Mouse (Mus musculus): ENCODE measurements around the gene Gipc3. TPM values are rescaled to one million over a fixed set of nuclear protein-coding genes. Genes with fewer than 3 reads are reported as not detected.

The Gipc3 gene
- polyA plus RNA-seq, 1 experiment from 2014 or later: not detected

- peak within 1 kb of the TSS; percentile 82 for H3K4me2 ChIP-seq (ENCODE audit: low read depth, severe bottlenecking)
- 0 out of 2 replicates have a peak, but pooled peaks cover 5% of the 10 kb centered on the region for H3K36me3 ChIP-seq (ENCODE audit: control insufficient read depth, insufficient read depth, low read length)
- ATAC-seq (ENCODE audit: insufficient number of reproducible peaks, low FRiP score, low TSS enrichment, low read depth) (peak; percentile 62), DNase-seq (ENCODE audit: low spot score) (no peak)
- H3K4me3 ChIP-seq (ENCODE audit: low read depth, low read length): peak within 1 kb of the TSS; percentile 65
- H3K27ac ChIP-seq (replicated peaks; ENCODE audit: low read depth, low read length): peak within 1 kb of the TSS; percentile 37; the same call in 1 of the 2 replicates
- peak within 1 kb of the TSS; percentile 75 for H3K9ac ChIP-seq (ENCODE audit: low read length)
- no peaks in the 10 kb centered on the region for H3K9me3 ChIP-seq (ENCODE audit: control insufficient read depth, low read length)
- WGBS: 1% methylated on average over 36 of the region's 59 CpGs
- H3K27me3 ChIP-seq (ENCODE audit: control insufficient read depth, insufficient read depth, low read length): no peaks in the 10 kb centered on the region
- H3K4me1 ChIP-seq (ENCODE audit: control insufficient read depth, insufficient read depth, low read length): peaks cover 13% of the 10 kb centered on the region
Observed at GRCm38 (mm10) chr10:81377793-81378552, 34.9 kb upstream of the Gipc3 start, which contains the start of gene Fzr1. TSS of gene Fzr1 (minus strand) at chr10:81378516.

- H3K27ac ChIP-seq (replicated peaks; ENCODE audit: low read depth, low read length): peak overlapping the region; percentile 30; the same call in 1 of the 2 replicates
- ATAC-seq (ENCODE audit: insufficient number of reproducible peaks, low FRiP score, low TSS enrichment, low read depth): no peak
- 80% methylated on average over 2 of the region's 2 CpGs for WGBS
Observed at GRCm38 (mm10) chr10:81377362-81377664, 34.2 kb upstream of the Gipc3 start.

GRCm38 (mm10) chr10:81376561-81377361, 33.7 kb upstream of the Gipc3 start:
- Histone ChIP-seq H3K4me3 (ENCODE audit: low read depth, low read length) (peak overlapping the region; percentile 65), H3K4me1 (ENCODE audit: control insufficient read depth, insufficient read depth, low read length) (peaks cover 13% of the 10 kb centered on the region), H3K27me3 (ENCODE audit: control insufficient read depth, insufficient read depth, low read length) (no peaks in the 10 kb centered on the region), H3K9ac (ENCODE audit: low read length) (peak overlapping the region; percentile 75), H3K36me3 (ENCODE audit: control insufficient read depth, insufficient read depth, low read length) (0 out of 2 replicates have a peak, but pooled peaks cover 5% of the 10 kb centered on the region), H3K27ac (replicated peaks; ENCODE audit: low read depth, low read length) (0 out of 2 replicates have a peak overlapping the region, but pooled peaks have one; percentile 30), H3K9me3 (ENCODE audit: control insufficient read depth, low read length) (no peaks in the 10 kb centered on the region), H3K4me2 (ENCODE audit: low read depth, severe bottlenecking) (peak overlapping the region; percentile 82)
- ATAC-seq (ENCODE audit: insufficient number of reproducible peaks, low FRiP score, low TSS enrichment, low read depth) (no peak), DNase-seq (ENCODE audit: low spot score) (no peak)
- 36% methylated on average over 6 of the region's 6 CpGs for whole genome bisulfite sequencing

More at GRCm38 (mm10) chr10:81377362-81377664, 34.2 kb upstream of the Gipc3 start:
- DNase-seq (ENCODE audit: low spot score): no peak
- Histone ChIP-seq H3K4me3 (ENCODE audit: low read depth, low read length) (peak overlapping the region; percentile 65), H3K36me3 (ENCODE audit: control insufficient read depth, insufficient read depth, low read length) (0 out of 2 replicates have a peak, but pooled peaks cover 5% of the 10 kb centered on the region), H3K4me1 (ENCODE audit: control insufficient read depth, insufficient read depth, low read length) (peaks cover 13% of the 10 kb centered on the region), H3K4me2 (ENCODE audit: low read depth, severe bottlenecking) (peak overlapping the region; percentile 82), H3K27me3 (ENCODE audit: control insufficient read depth, insufficient read depth, low read length) (no peaks in the 10 kb centered on the region), H3K9me3 (ENCODE audit: control insufficient read depth, low read length) (no peaks in the 10 kb centered on the region), H3K9ac (ENCODE audit: low read length) (peak overlapping the region; percentile 75)

- Histone ChIP-seq H3K4me3 (ENCODE audit: low read depth, low read length) (no peak overlapping the region), H3K4me1 (ENCODE audit: control insufficient read depth, insufficient read depth, low read length) (peaks cover 13% of the 10 kb centered on the region), H3K9ac (ENCODE audit: low read length) (no peak overlapping the region), H3K27ac (replicated peaks; ENCODE audit: low read depth, low read length) (no peak overlapping the region), H3K36me3 (ENCODE audit: control insufficient read depth, insufficient read depth, low read length) (peaks cover 13% of the 10 kb centered on the region; the same call in 1 of the 2 replicates), H3K27me3 (ENCODE audit: control insufficient read depth, insufficient read depth, low read length) (no peaks in the 10 kb centered on the region), H3K4me2 (ENCODE audit: low read depth, severe bottlenecking) (0 out of 2 replicates have a peak overlapping the region, but pooled peaks have one; percentile 2), H3K9me3 (ENCODE audit: control insufficient read depth, low read length) (no peaks in the 10 kb centered on the region)
- DNase-seq (ENCODE audit: low spot score) (no peak), ATAC-seq (ENCODE audit: insufficient number of reproducible peaks, low FRiP score, low TSS enrichment, low read depth) (no peak)
- WGBS: 95% methylated on average over 10 of the region's 10 CpGs
Observed at GRCm38 (mm10) chr10:81375322-81375721, 32.3 kb upstream of the Gipc3 start.

GRCm38 (mm10) chr10:81367207-81367495, 24.1 kb upstream of the Gipc3 start:
- peaks cover 27% of the 10 kb centered on the region for H3K27me3 ChIP-seq (ENCODE audit: control insufficient read depth, insufficient read depth, low read length)
- peaks cover 17% of the 10 kb centered on the region for H3K4me1 ChIP-seq (ENCODE audit: control insufficient read depth, insufficient read depth, low read length)
- no peak overlapping the region for H3K4me2 ChIP-seq (ENCODE audit: low read depth, severe bottlenecking)
- no peaks in the 10 kb centered on the region for H3K9me3 ChIP-seq (ENCODE audit: control insufficient read depth, low read length)
- no peak overlapping the region for H3K4me3 ChIP-seq (ENCODE audit: low read depth, low read length)
- DNase-seq (ENCODE audit: low spot score) (no peak), ATAC-seq (ENCODE audit: insufficient number of reproducible peaks, low FRiP score, low TSS enrichment, low read depth) (no peak)
- H3K9ac ChIP-seq (ENCODE audit: low read length): no peak overlapping the region
- peaks cover 37% of the 10 kb centered on the region for H3K36me3 ChIP-seq (ENCODE audit: control insufficient read depth, insufficient read depth, low read length)
- H3K27ac ChIP-seq (replicated peaks; ENCODE audit: low read depth, low read length): no peak overlapping the region
- 88% methylated on average over 6 of the region's 6 CpGs for WGBS

- H3K36me3 ChIP-seq (ENCODE audit: control insufficient read depth, insufficient read depth, low read length): peaks cover 37% of the 10 kb centered on the region
- peaks cover 27% of the 10 kb centered on the region for H3K27me3 ChIP-seq (ENCODE audit: control insufficient read depth, insufficient read depth, low read length)
- no peak overlapping the region for H3K4me2 ChIP-seq (ENCODE audit: low read depth, severe bottlenecking)
- no peak overlapping the region for H3K9ac ChIP-seq (ENCODE audit: low read length)
- ATAC-seq (ENCODE audit: insufficient number of reproducible peaks, low FRiP score, low TSS enrichment, low read depth): no peak
- no peak overlapping the region for H3K27ac ChIP-seq (replicated peaks; ENCODE audit: low read depth, low read length)
- 82% methylated on average over 6 of the region's 6 CpGs for WGBS
- DNase-seq (ENCODE audit: low spot score): no peak
- H3K4me3 ChIP-seq (ENCODE audit: low read depth, low read length): no peak overlapping the region
- H3K4me1 ChIP-seq (ENCODE audit: control insufficient read depth, insufficient read depth, low read length): peaks cover 17% of the 10 kb centered on the region
- H3K9me3 ChIP-seq (ENCODE audit: control insufficient read depth, low read length): no peaks in the 10 kb centered on the region
Observed at GRCm38 (mm10) chr10:81366477-81367206, 23.6 kb upstream of the Gipc3 start.

GRCm38 (mm10) chr10:81365672-81366476, 22.8 kb upstream of the Gipc3 start, which contains the start of gene 4930404N11Rik:
TSS of gene 4930404N11Rik (minus strand) at chr10:81365816.
- H3K4me1 ChIP-seq (ENCODE audit: control insufficient read depth, insufficient read depth, low read length): peaks cover 17% of the 10 kb centered on the region

More at GRCm38 (mm10) chr10:81365672-81366476, 22.8 kb upstream of the Gipc3 start, which contains the start of gene 4930404N11Rik:
- WGBS: 30% methylated on average over 12 of the region's 12 CpGs
- no peak for DNase-seq (ENCODE audit: low spot score)
- Histone ChIP-seq H3K9ac (ENCODE audit: low read length) (0 out of 2 replicates have a peak within 1 kb of the TSS, but pooled peaks have one; percentile 4), H3K4me3 (ENCODE audit: low read depth, low read length) (peak within 1 kb of the TSS; percentile 28), H3K36me3 (ENCODE audit: control insufficient read depth, insufficient read depth, low read length) (peaks cover 34% of the 10 kb centered on the region), H3K27me3 (ENCODE audit: control insufficient read depth, insufficient read depth, low read length) (peaks cover 27% of the 10 kb centered on the region), H3K9me3 (ENCODE audit: control insufficient read depth, low read length) (no peaks in the 10 kb centered on the region), H3K27ac (replicated peaks; ENCODE audit: low read depth, low read length) (no peak within 1 kb of the TSS), H3K4me2 (ENCODE audit: low read depth, severe bottlenecking) (peak within 1 kb of the TSS; percentile 54; the same call in 1 of the 2 replicates)
- ATAC-seq (ENCODE audit: insufficient number of reproducible peaks, low FRiP score, low TSS enrichment, low read depth): no peak; the same call in 1 of the 2 replicates
